Mouse (Mus musculus) heart, postnatal 0 days (tissue): ENCODE results near the gene Col9a1. TPM values are rescaled to one million over a fixed set of nuclear protein-coding genes. Genes with fewer than 3 reads are reported as not detected.

ENCODE experiments used
- ATAC-seq: fragments of 200-750 bp; cut with Nextera tagmentation; 2 replicates; pipeline ENCODE4 v1.8.0; 2017; ENCODE audit warnings: low read depth, moderate number of reproducible peaks, moderate library complexity; ENCODE audit not compliant: insufficient read depth
- DNase-seq: peaks from one replicate; pipeline ENCODE4 v3.0.0-alpha.2; 2016; ENCODE audit warnings: low spot score
- H3K27ac ChIP-seq: fragments of 300-500 bp; sonication (generic); 2 replicates; pipeline ENCODE4 v1.5.1; 2014; ENCODE audit warnings: low read depth, mild to moderate bottlenecking
- H3K27me3 ChIP-seq: fragments of 300-500 bp; sonication (generic); 2 replicates; pipeline ENCODE4 v1.6.1; 2014; ENCODE audit warnings: low read length, mixed read lengths; ENCODE audit not compliant: control insufficient read depth, insufficient read depth
- H3K36me3 ChIP-seq: fragments of 300-500 bp; sonication (generic); replicated peaks from 2 replicates; pipeline ENCODE4 v1.6.1; 2014; ENCODE audit warnings: low read length, mixed read lengths; ENCODE audit not compliant: control insufficient read depth, insufficient read depth
- H3K4me1 ChIP-seq: fragments of 300-500 bp; sonication (generic); 2 replicates; pipeline ENCODE4 v1.6.1; 2014; ENCODE audit warnings: antibody characterized with exemption; ENCODE audit not compliant: control insufficient read depth, insufficient read depth
- H3K4me2 ChIP-seq: fragments of 300-500 bp; sonication (generic); 2 replicates; pipeline ENCODE4 v1.6.1; 2014; ENCODE audit warnings: low read depth, mild to moderate bottlenecking, low read length, moderate library complexity
- H3K4me3 ChIP-seq: fragments of 300-500 bp; sonication (generic); 2 replicates; pipeline ENCODE4 v1.5.1; 2014; ENCODE audit warnings: low read depth, low read length
- H3K9ac ChIP-seq: fragments of 300-500 bp; sonication (generic); replicated peaks from 2 replicates; pipeline ENCODE4 v1.6.1; 2014; ENCODE audit warnings: low read depth, low read length, mixed read lengths
- H3K9me3 ChIP-seq: fragments of 300-500 bp; sonication (generic); replicated peaks from 2 replicates; pipeline ENCODE4 v1.6.1; 2016; ENCODE audit warnings: low read length; ENCODE audit not compliant: control insufficient read depth
- CTCF ChIP-seq: IDR thresholded peaks from 2 replicates; pipeline ENCODE4 v1.5.1; 2016; ENCODE audit warnings: antibody characterized with exemption, control low read depth, low read depth
- EP300 ChIP-seq: IDR thresholded peaks from 2 replicates; pipeline ENCODE4 v1.6.1; 2016; ENCODE audit warnings: antibody characterized with exemption, low read depth
- WGBS: fragments of 180-500 bp; shearing (Covaris S2); extraction: QIAGEN DNeasy Blood & Tissue Kit; methylation state at CpG from one replicate; pipeline ENCODE4 v1.1.7; 2014; 5-methylcytosine and 5-hydroxymethylcytosine counted together
- polyA plus RNA-seq: library from polyadenylated mRNA; unstranded; fragments of >200 nt; fragmentation: Nextera tagmentation; extraction: Ambion mirVana; gene quantifications from 2 replicates; pipeline ENCODE4 v1.2.1, GENCODE M21; 2015
- total RNA-seq: library from RNA; depleted of rRNA; stranded (reverse); fragments of >200 nt; gene quantifications from 2 replicates; pipeline ENCODE4 v1.2.3, GENCODE M21; 2014; ENCODE audit warnings: low replicate concordance

Col9a1 gene
- total and polyA plus RNA-seq, 2 experiments from 2014 or later, result 1.3 to 1.4 TPM

- Histone ChIP-seq H3K4me2 (no peak overlapping the region), H3K27me3 (no peaks in the 10 kb centered on the region), H3K27ac (no peak overlapping the region), H3K4me3 (no peak overlapping the region), H3K9ac (no peak overlapping the region), H3K9me3 (no peaks in the 10 kb centered on the region), H3K4me1 (no peaks in the 10 kb centered on the region), H3K36me3 (no peaks in the 10 kb centered on the region)
- ATAC-seq, result no peak
- no peak for TF ChIP-seq CTCF
- no peak for DNase-seq
- WGBS, result 82% methylated on average over 8 of the region's 8 CpGs
These were observed 45.7 kb downstream of the Col9a1 start for GRCm38 (mm10) chr1:24222981-24223612.

- ATAC-seq, result no peak; the same call in 1 of the 2 replicates
These were observed 48.6 kb downstream of the Col9a1 start for GRCm38 (mm10) chr1:24225825-24226526.

GRCm38 (mm10) chr1:24226941-24227711 lies 49.7 kb downstream of the Col9a1 start:
- Histone ChIP-seq H3K4me2 (no peak overlapping the region), H3K27me3 (no peaks in the 10 kb centered on the region), H3K9me3 (no peaks in the 10 kb centered on the region), H3K27ac (no peak overlapping the region), H3K4me1 (no peaks in the 10 kb centered on the region), H3K4me3 (no peak overlapping the region), H3K36me3 (no peaks in the 10 kb centered on the region), H3K9ac (no peak overlapping the region)
- ATAC-seq (no peak), DNase-seq (no peak)
- 62% methylated on average over 6 of the region's 6 CpGs for WGBS
- TF ChIP-seq EP300, result no peak
- no peak for TF ChIP-seq CTCF

More at GRCm38 (mm10) chr1:24225825-24226526, 48.6 kb downstream of the Col9a1 start:
- Histone ChIP-seq H3K9ac (no peak overlapping the region), H3K9me3 (no peaks in the 10 kb centered on the region), H3K4me1 (no peaks in the 10 kb centered on the region), H3K36me3 (no peaks in the 10 kb centered on the region), H3K4me3 (no peak overlapping the region), H3K4me2 (no peak overlapping the region), H3K27ac (no peak overlapping the region), H3K27me3 (no peaks in the 10 kb centered on the region)
- TF ChIP-seq CTCF (no peak), EP300 (no peak)
- no peak for DNase-seq
- WGBS, result 70% methylated on average over 4 of the region's 4 CpGs

GRCm38 (mm10) chr1:24229552-24229951 lies 52.1 kb downstream of the Col9a1 start:
- no peaks in the 10 kb centered on the region for H3K4me1 ChIP-seq
- no peak for ATAC-seq
- no peak overlapping the region for H3K4me3 ChIP-seq
- WGBS, result 73% methylated on average over 1 of the region's 1 CpGs
- H3K27ac ChIP-seq, result no peak overlapping the region
- DNase-seq, result no peak
- no peak overlapping the region for H3K4me2 ChIP-seq
- H3K9ac ChIP-seq, result no peak overlapping the region
- no peaks in the 10 kb centered on the region for H3K9me3 ChIP-seq
- H3K36me3 ChIP-seq, result no peaks in the 10 kb centered on the region
- TF ChIP-seq CTCF, result no peak
- TF ChIP-seq EP300, result no peak
- no peaks in the 10 kb centered on the region for H3K27me3 ChIP-seq

- WGBS, result 53% methylated on average over 8 of the region's 8 CpGs
- Histone ChIP-seq H3K9ac (no peak overlapping the region), H3K9me3 (no peaks in the 10 kb centered on the region), H3K36me3 (no peaks in the 10 kb centered on the region), H3K4me2 (no peak overlapping the region), H3K27me3 (no peaks in the 10 kb centered on the region), H3K4me3 (no peak overlapping the region), H3K4me1 (no peaks in the 10 kb centered on the region), H3K27ac (no peak overlapping the region)
- TF ChIP-seq CTCF (no peak), EP300 (no peak)
- ATAC-seq (no peak), DNase-seq (no peak)
These were observed 53.0 kb downstream of the Col9a1 start for GRCm38 (mm10) chr1:24230428-24230827.
